Mouse (Mus musculus): Measurements from ENCODE around the gene Kcnc2. TPM values are rescaled to one million over a fixed set of nuclear protein-coding genes. Genes with fewer than 3 reads are reported as not detected.
"Not testable (repeated sequence)": the region's sequence is repeated elsewhere in the genome, so short reads cannot be mapped to it uniquely, and the experiment has no call there.

The Kcnc2 gene
- 11.6 and 12.7 TPM in 2 replicates for polyA plus RNA-seq (2015; fragmentation: Nextera tagmentation; extraction: Ambion mirVana)

DNA sequence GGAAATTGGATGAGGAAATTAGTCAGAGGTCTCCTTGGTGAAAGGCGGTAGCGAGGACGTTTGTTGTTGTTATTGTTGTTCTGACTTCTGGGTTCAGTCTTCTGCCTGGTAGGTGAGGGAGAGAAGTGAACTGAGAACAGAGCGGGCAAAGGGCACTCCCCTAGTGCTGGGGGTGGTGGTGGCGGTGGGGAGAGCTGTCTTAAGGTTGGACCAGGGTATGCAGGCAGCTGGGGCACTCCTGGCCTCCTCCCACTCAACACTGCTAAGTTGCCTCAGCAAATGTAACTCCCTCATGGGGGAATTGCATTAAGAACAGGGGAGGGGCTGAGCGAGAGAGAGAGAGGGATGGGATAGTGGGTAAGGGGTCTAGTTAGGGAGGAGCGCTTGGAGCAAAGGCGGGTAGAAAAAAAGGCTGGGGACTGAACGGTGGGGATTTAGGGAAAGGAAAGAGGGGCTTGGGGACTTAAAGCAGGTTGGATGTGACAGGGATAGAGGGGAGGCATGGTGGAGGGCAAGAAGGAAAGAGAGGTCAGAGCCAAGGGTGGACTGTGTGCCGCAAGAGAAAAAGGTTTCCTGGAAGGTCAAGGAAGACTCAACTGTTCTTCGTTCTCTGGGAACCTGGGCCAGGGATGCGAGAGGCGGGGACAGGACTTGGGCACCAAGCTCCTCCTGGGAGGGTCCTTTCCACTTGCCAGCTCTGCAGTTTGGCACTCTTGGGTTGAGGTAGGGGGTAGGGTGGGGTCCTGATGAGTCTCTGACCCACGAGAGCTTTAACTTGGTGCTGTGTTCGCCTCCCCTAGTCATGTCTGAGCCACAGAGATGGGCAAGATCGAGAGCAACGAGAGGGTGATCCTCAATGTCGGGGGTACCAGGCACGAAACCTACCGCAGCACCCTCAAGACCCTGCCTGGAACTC is at the start of gene Kcnc2:
Gene Kcnc2 (plus strand): TSS at position 235 of the 916 bp plus-strand sequence.
- no peaks in the 10 kb centered on the region for H3K36me3 ChIP-seq
- H3K9ac ChIP-seq (replicated peaks): peak within 1 kb of the TSS; percentile 54
- peak; percentile 74 for ATAC-seq (ENCODE audit: low FRiP score)
- peaks cover 24% of the 10 kb centered on the region for H3K4me1 ChIP-seq
- no peaks in the 10 kb centered on the region for H3K9me3 ChIP-seq (replicated peaks)
- H3K27me3 ChIP-seq (replicated peaks): peaks cover 9% of the 10 kb centered on the region; the same call in 1 of the 2 replicates
- H3K4me2 ChIP-seq: peak within 1 kb of the TSS; percentile 96
- H3K4me3 ChIP-seq (replicated peaks): peak within 1 kb of the TSS; percentile 64
- 0% methylated on average over 20 of the region's 20 CpGs for WGBS
- peak within 1 kb of the TSS; percentile 61 for H3K27ac ChIP-seq (replicated peaks)

DNA sequence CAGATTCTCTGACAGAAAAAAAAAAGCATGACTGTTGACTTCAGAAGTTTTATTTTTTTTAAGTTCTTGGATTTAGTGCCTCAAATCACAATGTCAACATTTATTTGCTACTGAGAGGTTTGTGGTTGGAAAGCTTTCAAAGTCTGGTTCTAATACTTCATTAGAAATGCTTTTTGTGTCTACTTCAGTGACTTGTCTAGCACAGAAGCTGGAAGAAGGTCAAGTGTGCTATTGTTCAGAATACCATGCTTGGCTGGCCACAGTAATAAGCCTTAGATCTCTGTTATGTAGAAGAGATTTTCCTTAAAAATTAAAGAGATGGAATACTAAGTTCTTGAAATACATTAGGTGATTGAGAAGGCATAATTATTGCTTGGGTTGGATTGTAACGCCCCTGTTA is 43.8 kb upstream of the Kcnc2 start:
- Histone ChIP-seq H3K27ac (replicated peaks) (no peak overlapping the region), H3K4me1 (no peaks in the 10 kb centered on the region), H3K4me3 (replicated peaks) (no peak overlapping the region), H3K9me3 (replicated peaks) (no peaks in the 10 kb centered on the region), H3K36me3 (no peaks in the 10 kb centered on the region), H3K4me2 (no peak overlapping the region), H3K9ac (replicated peaks) (no peak overlapping the region), H3K27me3 (replicated peaks) (no peaks in the 10 kb centered on the region)
- 65% methylated on average over 1 of the region's 1 CpGs for WGBS
- no peak for ATAC-seq (ENCODE audit: low FRiP score)

DNA sequence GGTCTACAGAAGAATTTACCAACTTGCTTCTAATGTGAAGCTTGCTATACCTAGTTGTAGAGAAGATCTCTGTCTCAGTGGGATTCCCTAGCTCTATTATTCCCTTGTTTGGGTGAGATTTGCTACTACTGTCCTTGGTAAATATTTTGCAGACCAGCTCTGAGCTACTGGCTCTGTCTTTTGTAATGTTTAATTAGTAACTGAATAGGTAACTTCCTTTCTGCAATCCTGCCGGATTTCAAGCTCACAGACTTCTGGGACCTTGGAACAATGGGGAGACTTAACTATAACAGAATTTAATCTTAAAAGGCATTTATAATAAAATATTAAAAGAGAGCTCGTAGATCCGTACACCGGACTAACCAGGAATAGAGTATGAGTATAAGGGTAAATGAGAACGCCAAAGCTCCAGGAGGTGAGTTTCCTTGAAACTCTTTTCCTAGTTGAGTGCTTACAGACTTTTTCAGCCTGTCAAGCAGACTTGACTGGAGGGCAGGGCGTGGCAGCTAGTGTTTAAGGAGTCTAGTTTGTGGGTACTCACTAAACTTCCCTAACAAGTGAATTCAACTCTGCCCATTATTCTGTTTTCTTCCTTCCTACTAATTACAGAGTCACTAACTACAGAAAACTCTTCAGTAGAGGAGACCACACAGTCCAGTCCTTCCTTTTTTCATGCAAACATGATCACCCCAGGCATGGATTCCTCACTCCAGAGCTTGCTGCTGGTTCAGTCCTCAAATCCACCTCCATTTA is 41.7 kb upstream of the Kcnc2 start:
- not testable (repeated sequence) for H3K9ac ChIP-seq (replicated peaks); H3K36me3 ChIP-seq; H3K27ac ChIP-seq (replicated peaks); H3K4me3 ChIP-seq (replicated peaks); ATAC-seq (ENCODE audit: low FRiP score); H3K27me3 ChIP-seq (replicated peaks); H3K4me2 ChIP-seq; H3K9me3 ChIP-seq (replicated peaks); H3K4me1 ChIP-seq
- 48% methylated on average over 6 of the region's 6 CpGs for WGBS

- 8% methylated on average over 1 of the region's 1 CpGs for WGBS
- ATAC-seq (ENCODE audit: low FRiP score); H3K4me2 ChIP-seq; H3K36me3 ChIP-seq; H3K27ac ChIP-seq (replicated peaks); H3K9ac ChIP-seq (replicated peaks); H3K4me1 ChIP-seq; H3K4me3 ChIP-seq (replicated peaks); H3K27me3 ChIP-seq (replicated peaks); H3K9me3 ChIP-seq (replicated peaks): not testable (repeated sequence)
Measured at GRCm38 (mm10) chr10:112232733-112233132, 38.2 kb upstream of the Kcnc2 start.

- not testable (repeated sequence) for H3K36me3 ChIP-seq; ATAC-seq (ENCODE audit: low FRiP score); H3K27me3 ChIP-seq (replicated peaks); H3K9me3 ChIP-seq (replicated peaks); H3K9ac ChIP-seq (replicated peaks); H3K4me1 ChIP-seq; H3K4me2 ChIP-seq; H3K4me3 ChIP-seq (replicated peaks); H3K27ac ChIP-seq (replicated peaks)
- WGBS: 85% methylated on average over 5 of the region's 5 CpGs
Measured at GRCm38 (mm10) chr10:112235396-112235940, 35.5 kb upstream of the Kcnc2 start.

GRCm38 (mm10) chr10:112248273-112248672 is 22.6 kb upstream of the Kcnc2 start:
- no peak for ATAC-seq (ENCODE audit: low FRiP score)
- no peaks in the 10 kb centered on the region for H3K4me1 ChIP-seq
- whole genome bisulfite sequencing: 56% methylated on average over 2 of the region's 2 CpGs

GRCm38 (mm10) chr10:112263467-112263866 is 7.5 kb upstream of the Kcnc2 start:
- H3K9me3 ChIP-seq (replicated peaks): no peaks in the 10 kb centered on the region
- H3K4me3 ChIP-seq (replicated peaks): no peak overlapping the region
- no peaks in the 10 kb centered on the region for H3K4me1 ChIP-seq
- H3K9ac ChIP-seq (replicated peaks): no peak overlapping the region
- WGBS: 80% methylated on average over 3 of the region's 3 CpGs
- H3K4me2 ChIP-seq: no peak overlapping the region
- H3K36me3 ChIP-seq: no peaks in the 10 kb centered on the region
- H3K27me3 ChIP-seq (replicated peaks): no peaks in the 10 kb centered on the region
- no peak overlapping the region for H3K27ac ChIP-seq (replicated peaks)
- ATAC-seq (ENCODE audit: low FRiP score): no peak

More at GRCm38 (mm10) chr10:112248273-112248672, 22.6 kb upstream of the Kcnc2 start:
- Histone ChIP-seq H3K36me3 (no peaks in the 10 kb centered on the region), H3K27ac (replicated peaks) (no peak overlapping the region), H3K4me3 (replicated peaks) (no peak overlapping the region), H3K4me2 (no peak overlapping the region), H3K27me3 (replicated peaks) (no peaks in the 10 kb centered on the region), H3K9ac (replicated peaks) (no peak overlapping the region), H3K9me3 (replicated peaks) (no peaks in the 10 kb centered on the region)

DNA sequence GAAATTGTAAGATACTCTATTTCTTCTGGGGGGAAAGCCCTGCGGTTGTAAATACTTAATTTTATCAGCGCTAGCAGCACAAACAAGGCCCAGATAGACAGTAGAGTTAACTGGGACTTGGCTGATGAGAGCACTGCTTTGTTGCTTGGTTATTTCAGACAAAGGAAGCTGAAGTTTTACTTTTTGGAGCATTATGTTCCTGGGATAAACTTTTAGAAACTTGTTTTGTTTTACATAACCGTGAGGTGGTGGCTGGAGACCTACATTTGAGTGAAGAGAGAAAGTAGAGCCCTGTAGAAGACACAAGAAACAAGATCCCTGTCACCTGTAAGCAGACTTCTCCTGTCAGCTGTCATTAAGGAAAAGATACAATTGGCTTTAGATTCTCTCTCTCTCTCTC is 1.4 kb upstream of the Kcnc2 start:
- Histone ChIP-seq H3K9me3 (replicated peaks) (no peaks in the 10 kb centered on the region), H3K27ac (replicated peaks) (no peak overlapping the region), H3K4me3 (replicated peaks) (peak overlapping the region; percentile 64), H3K36me3 (no peaks in the 10 kb centered on the region), H3K9ac (replicated peaks) (no peak overlapping the region; the same call in 1 of the 2 replicates), H3K27me3 (replicated peaks) (peaks cover 9% of the 10 kb centered on the region; the same call in 1 of the 2 replicates), H3K4me1 (peaks cover 24% of the 10 kb centered on the region), H3K4me2 (peak overlapping the region; percentile 96)
- 71% methylated on average over 3 of the region's 3 CpGs for WGBS
- no peak for ATAC-seq (ENCODE audit: low FRiP score)

DNA sequence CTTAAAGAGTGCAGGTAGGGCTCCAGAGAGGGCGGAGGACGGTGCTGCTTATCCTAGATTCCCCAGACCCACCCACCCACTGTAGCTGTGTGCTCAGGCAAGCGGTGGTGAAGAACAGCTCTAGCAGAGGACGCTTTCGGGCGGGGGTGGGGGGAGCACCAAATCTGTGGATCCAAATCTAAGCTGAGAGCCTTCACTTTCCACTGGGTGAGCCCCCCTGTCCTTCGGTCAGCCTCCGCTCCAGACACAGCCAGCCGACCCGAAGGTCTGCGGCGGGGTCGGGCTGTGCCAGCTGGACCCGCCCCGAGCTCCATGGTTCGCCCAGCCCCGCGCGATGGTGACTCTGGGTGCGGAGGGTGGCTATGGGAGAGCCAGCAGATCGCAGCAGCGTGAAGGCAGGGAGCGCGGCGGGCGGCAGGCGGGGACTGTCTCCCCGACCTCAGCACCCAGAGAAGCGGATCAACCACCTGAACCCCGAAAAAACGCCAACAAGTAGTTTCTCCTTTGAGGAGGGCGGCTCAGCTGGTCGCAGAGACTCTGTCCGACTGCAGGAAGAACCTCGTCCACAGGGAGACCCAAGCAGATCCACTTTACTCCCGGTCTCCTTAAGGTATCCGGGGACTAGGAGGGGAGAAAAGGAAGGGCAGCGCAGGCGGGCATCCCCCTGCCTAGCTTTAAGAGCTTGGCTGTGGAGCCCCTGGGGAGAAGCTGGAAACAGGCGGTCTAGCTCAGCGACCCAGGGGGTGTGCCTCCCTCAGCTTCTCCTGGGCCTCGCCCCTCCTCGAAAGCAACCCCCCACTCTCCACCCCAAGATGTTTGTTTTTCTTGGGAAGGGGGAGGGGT is 761 bp upstream of the Kcnc2 start:
- H3K9me3 ChIP-seq (replicated peaks): no peaks in the 10 kb centered on the region
- H3K4me2 ChIP-seq: peak overlapping the region; percentile 96
- no peaks in the 10 kb centered on the region for H3K36me3 ChIP-seq
- peak overlapping the region; percentile 54 for H3K9ac ChIP-seq (replicated peaks)
- peaks cover 9% of the 10 kb centered on the region; the same call in 1 of the 2 replicates for H3K27me3 ChIP-seq (replicated peaks)
- peaks cover 24% of the 10 kb centered on the region for H3K4me1 ChIP-seq
- WGBS: 1% methylated on average over 43 of the region's 43 CpGs
- ATAC-seq (ENCODE audit: low FRiP score): peak; percentile 84
- H3K27ac ChIP-seq (replicated peaks): peak overlapping the region; percentile 61
- peak overlapping the region; percentile 64 for H3K4me3 ChIP-seq (replicated peaks)

GRCm38 (mm10) chr10:112271803-112272165 is 863 bp downstream of the Kcnc2 start:
- WGBS: under 1% methylated on average over 36 of the region's 36 CpGs
- ATAC-seq (ENCODE audit: low FRiP score): peak; percentile 12; the same call in 1 of the 2 replicates
- H3K4me3 ChIP-seq (replicated peaks): peak overlapping the region; percentile 64

GRCm38 (mm10) chr10:112272171-112272570 is 1.2 kb downstream of the Kcnc2 start:
- H3K4me3 ChIP-seq (replicated peaks): peak overlapping the region; percentile 64
- H3K9ac ChIP-seq (replicated peaks): peak overlapping the region; percentile 54
- H3K4me2 ChIP-seq: peak overlapping the region; percentile 96
- no peaks in the 10 kb centered on the region for H3K36me3 ChIP-seq
- peaks cover 9% of the 10 kb centered on the region; the same call in 1 of the 2 replicates for H3K27me3 ChIP-seq (replicated peaks)
- WGBS: 13% methylated on average over 14 of the region's 14 CpGs
- ATAC-seq (ENCODE audit: low FRiP score): no peak
- H3K27ac ChIP-seq (replicated peaks): no peak overlapping the region
- peaks cover 24% of the 10 kb centered on the region for H3K4me1 ChIP-seq
- H3K9me3 ChIP-seq (replicated peaks): no peaks in the 10 kb centered on the region

More at GRCm38 (mm10) chr10:112271803-112272165, 863 bp downstream of the Kcnc2 start:
- H3K27ac ChIP-seq (replicated peaks): no peak overlapping the region
- peak overlapping the region; percentile 54 for H3K9ac ChIP-seq (replicated peaks)
- H3K27me3 ChIP-seq (replicated peaks): peaks cover 9% of the 10 kb centered on the region; the same call in 1 of the 2 replicates
- peak overlapping the region; percentile 96 for H3K4me2 ChIP-seq
- no peaks in the 10 kb centered on the region for H3K9me3 ChIP-seq (replicated peaks)
- peaks cover 24% of the 10 kb centered on the region for H3K4me1 ChIP-seq
- no peaks in the 10 kb centered on the region for H3K36me3 ChIP-seq

All from neural tube, embryonic 15.5 days (tissue).